Mouse (Mus musculus) lung, embryonic 15.5 days (tissue): Measurements from ENCODE around the gene Rhbdd2. TPM values are rescaled to one million over a fixed set of nuclear protein-coding genes. Genes with fewer than 3 reads are reported as not detected.

Experiments used
- ATAC-seq: fragments of 200-750 bp; cut with Nextera tagmentation; 2 replicates; pipeline ENCODE4 v1.8.0; 2017; ENCODE audit warnings: moderate number of reproducible peaks, borderline replicate concordance; ENCODE audit not compliant: low FRiP score, low TSS enrichment; ENCODE audit errors: extremely low read depth
- H3K27ac ChIP-seq: fragments of 300-500 bp; sonication (generic); 2 replicates; pipeline ENCODE4 v1.5.1; 2015; ENCODE audit warnings: moderate library complexity, mild to moderate bottlenecking, inconsistent platforms
- H3K27me3 ChIP-seq: fragments of 300-500 bp; sonication (generic); 2 replicates; pipeline ENCODE4 v1.6.1; 2015; ENCODE audit warnings: inconsistent platforms
- H3K36me3 ChIP-seq: fragments of 300-500 bp; sonication (generic); 2 replicates; pipeline ENCODE4 v1.6.1; 2015; ENCODE audit warnings: inconsistent platforms
- H3K4me1 ChIP-seq: fragments of 300-500 bp; sonication (generic); 2 replicates; pipeline ENCODE4 v1.6.1; 2015; ENCODE audit warnings: inconsistent platforms
- H3K4me2 ChIP-seq: fragments of 300-500 bp; sonication (generic); 2 replicates; pipeline ENCODE4 v1.6.1; 2015; ENCODE audit warnings: inconsistent platforms, mild to moderate bottlenecking, moderate library complexity
- H3K4me3 ChIP-seq: fragments of 300-500 bp; sonication (generic); 2 replicates; pipeline ENCODE4 v1.5.1; 2015; ENCODE audit warnings: mild to moderate bottlenecking, inconsistent platforms
- H3K9ac ChIP-seq: fragments of 300-500 bp; sonication (generic); 2 replicates; pipeline ENCODE4 v1.6.1; 2015; ENCODE audit warnings: inconsistent platforms
- H3K9me3 ChIP-seq: fragments of 300-500 bp; sonication (generic); 2 replicates; pipeline ENCODE4 v1.6.1; 2016; ENCODE audit warnings: inconsistent platforms
- WGBS: fragments of 180-500 bp; shearing (Covaris S2); methylation state at CpG from one replicate; pipeline ENCODE4 v1.1.7; 2015; 5-methylcytosine and 5-hydroxymethylcytosine counted together
- polyA plus RNA-seq: library from polyadenylated mRNA; unstranded; fragments of >200 nt; fragmentation: Nextera tagmentation; extraction: Ambion mirVana; gene quantifications from 2 replicates; pipeline ENCODE4 v1.2.1, GENCODE M21; 2015

The Rhbdd2 gene
- polyA plus RNA-seq, 1 experiment from 2014 or later, result 42.7 TPM

DNA sequence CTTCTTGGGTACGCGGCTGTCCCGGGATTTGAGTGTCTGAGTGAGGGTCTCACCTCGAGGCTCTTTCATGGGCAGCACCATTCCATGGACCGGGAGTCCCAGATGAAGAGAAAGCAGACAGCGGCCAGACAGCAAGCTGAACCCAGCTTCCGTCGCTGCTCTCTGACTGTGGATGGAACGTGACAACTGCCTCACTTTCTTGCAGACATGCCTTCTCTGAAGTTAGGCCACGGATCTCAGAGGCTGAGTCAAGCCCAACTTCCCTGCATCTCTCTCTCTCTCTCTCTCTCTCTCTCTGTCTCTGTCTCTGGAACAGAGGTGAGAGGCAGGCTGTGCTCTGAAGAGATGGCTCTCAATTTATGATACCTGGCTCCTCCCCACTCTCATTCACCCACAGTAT is 3.5 kb upstream of the Rhbdd2 start:
- no peak overlapping the region for H3K4me2 ChIP-seq
- H3K9me3 ChIP-seq, result no peaks in the 10 kb centered on the region
- no peak for ATAC-seq
- H3K27me3 ChIP-seq, result no peaks in the 10 kb centered on the region
- 41% methylated on average over 10 of the region's 10 CpGs for WGBS
- H3K4me1 ChIP-seq, result peaks cover 13% of the 10 kb centered on the region
- H3K36me3 ChIP-seq, result no peaks in the 10 kb centered on the region
- no peak overlapping the region for H3K4me3 ChIP-seq
- H3K27ac ChIP-seq, result no peak overlapping the region
- no peak overlapping the region for H3K9ac ChIP-seq

DNA sequence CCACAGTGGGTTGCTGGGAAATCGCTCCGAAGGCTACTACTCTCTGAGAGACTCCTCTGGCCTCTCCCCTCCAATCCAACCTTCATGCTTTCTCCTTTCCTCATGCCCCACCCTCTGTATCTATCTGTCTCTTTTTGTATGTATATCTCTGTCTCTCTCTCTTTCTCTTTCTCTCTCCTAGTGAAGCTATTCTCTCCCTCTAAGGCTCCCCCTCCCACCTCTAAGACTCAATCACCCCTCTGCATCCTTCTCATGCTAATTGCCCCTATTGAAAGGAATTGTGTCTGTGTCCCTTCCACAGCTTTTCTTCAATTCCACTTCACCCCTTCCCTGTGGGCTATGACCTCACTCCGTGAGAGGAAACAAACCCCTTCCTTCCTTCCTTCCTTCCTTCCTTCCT is 3.0 kb upstream of the Rhbdd2 start:
- ATAC-seq, result no peak
- no peaks in the 10 kb centered on the region for H3K36me3 ChIP-seq
- peaks cover 13% of the 10 kb centered on the region for H3K4me1 ChIP-seq
- H3K4me3 ChIP-seq, result no peak overlapping the region
- WGBS, result 82% methylated on average over 3 of the region's 3 CpGs
- H3K27me3 ChIP-seq, result no peaks in the 10 kb centered on the region
- H3K4me2 ChIP-seq, result no peak overlapping the region
- H3K9ac ChIP-seq, result no peak overlapping the region
- no peak overlapping the region for H3K27ac ChIP-seq
- no peaks in the 10 kb centered on the region for H3K9me3 ChIP-seq

DNA sequence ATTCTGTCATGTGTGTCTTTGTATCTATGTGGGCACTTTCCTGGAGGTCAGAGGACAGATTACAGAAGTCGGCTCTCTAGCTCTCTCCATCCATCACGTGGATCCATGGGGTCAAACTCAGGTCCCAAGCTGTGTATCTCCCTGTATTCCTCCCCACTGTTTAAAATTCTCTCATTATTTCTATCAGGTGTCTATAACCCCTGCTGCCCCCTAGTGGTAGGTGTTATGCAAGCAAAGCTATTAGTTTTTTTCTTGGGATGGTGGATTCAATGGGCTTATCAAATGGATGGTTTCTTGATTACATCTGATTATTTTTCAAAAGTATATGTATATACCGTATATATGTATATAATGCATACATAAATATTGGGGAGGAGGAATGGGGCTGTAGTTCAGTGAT is 1.8 kb upstream of the Rhbdd2 start:
- H3K36me3 ChIP-seq, result peaks cover 5% of the 10 kb centered on the region; the same call in 1 of the 2 replicates
- WGBS, result 18% methylated on average over 3 of the region's 3 CpGs
- H3K4me2 ChIP-seq, result no peak overlapping the region
- peaks cover 13% of the 10 kb centered on the region for H3K4me1 ChIP-seq
- H3K9me3 ChIP-seq, result no peaks in the 10 kb centered on the region
- H3K9ac ChIP-seq, result no peak overlapping the region
- no peak for ATAC-seq
- no peak overlapping the region for H3K27ac ChIP-seq
- H3K4me3 ChIP-seq, result no peak overlapping the region
- no peaks in the 10 kb centered on the region for H3K27me3 ChIP-seq

DNA sequence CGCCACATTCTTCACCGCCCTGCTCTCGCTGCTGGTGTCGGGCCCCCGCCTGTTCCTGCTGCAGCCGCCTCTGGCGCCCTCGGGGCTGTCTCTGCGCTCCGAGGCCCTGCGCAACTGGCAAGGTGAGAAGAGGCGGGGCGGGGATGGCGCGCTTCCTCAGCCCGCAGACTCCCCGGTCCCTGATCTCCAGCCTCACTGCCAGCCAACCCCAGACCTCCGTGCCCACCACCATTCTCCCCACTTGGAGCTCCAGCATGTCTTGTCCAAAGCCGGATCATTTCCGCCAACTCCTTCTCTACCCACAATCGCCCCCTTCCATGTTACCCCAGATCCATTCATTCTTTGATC is 353 bp downstream of the Rhbdd2 start:
- ATAC-seq, result peak; percentile 61
- Histone ChIP-seq H3K9ac (peak overlapping the region; percentile 70), H3K4me2 (peak overlapping the region; percentile 80), H3K4me3 (peak overlapping the region; percentile 86), H3K36me3 (peaks cover 16% of the 10 kb centered on the region; the same call in 1 of the 2 replicates), H3K27me3 (no peaks in the 10 kb centered on the region), H3K9me3 (no peaks in the 10 kb centered on the region), H3K27ac (peak overlapping the region; percentile 87), H3K4me1 (peaks cover 13% of the 10 kb centered on the region)
- 0% methylated on average over 14 of the region's 21 CpGs for WGBS

DNA sequence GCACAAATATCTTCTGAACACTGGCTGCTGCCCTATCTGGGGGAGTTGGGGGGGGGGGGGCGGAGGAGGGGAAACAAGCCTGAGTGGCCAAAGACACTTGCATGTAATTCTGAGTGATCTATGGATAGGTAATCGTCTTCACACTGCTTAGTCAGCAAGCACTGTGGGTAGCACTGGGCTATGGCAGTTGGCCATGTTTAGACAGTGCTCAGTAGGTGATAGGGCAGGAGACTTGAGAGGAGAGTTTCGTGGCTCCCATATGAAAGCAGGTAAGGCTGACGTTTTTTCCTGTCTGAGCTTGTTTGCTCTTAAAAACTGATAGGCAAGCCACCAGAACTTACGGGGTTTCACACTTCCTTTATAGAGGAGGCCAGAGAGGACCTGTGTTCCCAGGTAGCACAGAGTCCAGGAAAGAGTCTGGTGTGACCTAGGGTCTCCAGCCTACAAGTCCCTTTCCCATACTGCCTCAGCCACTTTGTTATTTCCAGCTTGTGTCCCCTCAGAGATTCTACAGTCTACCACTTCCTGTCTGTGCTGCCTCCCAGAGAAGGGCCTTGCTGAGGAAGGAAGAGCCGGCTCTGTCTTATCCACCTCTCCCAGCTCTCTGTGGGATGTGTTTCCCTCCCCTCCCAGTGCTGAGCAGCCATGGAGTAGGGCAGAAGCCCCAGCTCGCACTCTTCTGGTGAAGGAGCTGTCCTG is 7.5 kb downstream of the Rhbdd2 start:
- ATAC-seq, result no peak
- Histone ChIP-seq H3K36me3 (peaks cover 35% of the 10 kb centered on the region), H3K9ac (no peak overlapping the region), H3K4me1 (no peaks in the 10 kb centered on the region), H3K9me3 (no peaks in the 10 kb centered on the region), H3K27ac (no peak overlapping the region), H3K4me2 (no peak overlapping the region), H3K4me3 (no peak overlapping the region), H3K27me3 (no peaks in the 10 kb centered on the region)
- WGBS, result 60% methylated on average over 7 of the region's 7 CpGs

DNA sequence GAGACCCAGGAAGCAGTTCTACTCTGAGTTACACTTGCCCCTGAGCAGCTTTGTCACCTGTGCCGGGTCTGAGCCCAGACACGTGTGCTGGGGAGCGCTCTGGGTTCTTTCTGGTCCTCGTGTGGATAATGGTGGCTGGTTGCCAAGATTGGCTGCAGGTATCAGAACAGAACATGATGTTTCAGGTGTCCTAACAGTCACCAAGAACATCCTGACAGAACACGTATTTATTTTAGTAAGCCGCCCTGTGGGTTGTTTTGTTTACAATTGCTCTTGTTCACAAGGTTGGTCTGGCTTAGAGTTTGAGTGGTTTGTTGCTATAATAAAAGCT is 8.0 kb downstream of the Rhbdd2 start:
- 72% methylated on average over 6 of the region's 6 CpGs for WGBS
- Histone ChIP-seq H3K9me3 (no peaks in the 10 kb centered on the region), H3K9ac (no peak overlapping the region), H3K36me3 (peaks cover 32% of the 10 kb centered on the region), H3K4me2 (no peak overlapping the region), H3K27ac (no peak overlapping the region), H3K4me3 (no peak overlapping the region), H3K27me3 (no peaks in the 10 kb centered on the region), H3K4me1 (no peaks in the 10 kb centered on the region)
- no peak for ATAC-seq

DNA sequence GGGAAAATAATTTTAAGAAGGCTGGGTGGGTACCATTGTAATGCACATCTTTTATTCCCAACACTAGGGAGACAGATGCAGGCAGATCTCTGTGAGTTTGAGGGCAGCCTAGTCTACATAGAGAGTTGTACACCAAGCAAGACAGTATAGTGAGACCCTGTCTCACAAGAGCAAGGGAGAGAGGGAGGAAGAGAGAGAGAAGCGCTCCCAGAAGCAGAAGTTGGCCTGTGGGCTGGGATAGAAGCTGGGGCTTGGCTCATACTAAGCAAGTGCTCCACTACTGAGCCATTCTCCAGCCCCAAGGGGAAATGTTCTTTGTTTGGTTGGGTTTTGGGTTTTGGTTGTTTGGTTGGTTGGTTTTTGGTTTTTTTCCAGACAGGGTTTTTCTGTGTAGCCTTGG is 8.6 kb downstream of the Rhbdd2 start:
- Histone ChIP-seq H3K27ac (no peak overlapping the region), H3K9ac (no peak overlapping the region), H3K9me3 (no peaks in the 10 kb centered on the region), H3K4me3 (no peak overlapping the region), H3K4me2 (no peak overlapping the region), H3K36me3 (peaks cover 27% of the 10 kb centered on the region), H3K27me3 (no peaks in the 10 kb centered on the region), H3K4me1 (no peaks in the 10 kb centered on the region)
- WGBS, result 96% methylated on average over 1 of the region's 1 CpGs
- ATAC-seq, result no peak

DNA sequence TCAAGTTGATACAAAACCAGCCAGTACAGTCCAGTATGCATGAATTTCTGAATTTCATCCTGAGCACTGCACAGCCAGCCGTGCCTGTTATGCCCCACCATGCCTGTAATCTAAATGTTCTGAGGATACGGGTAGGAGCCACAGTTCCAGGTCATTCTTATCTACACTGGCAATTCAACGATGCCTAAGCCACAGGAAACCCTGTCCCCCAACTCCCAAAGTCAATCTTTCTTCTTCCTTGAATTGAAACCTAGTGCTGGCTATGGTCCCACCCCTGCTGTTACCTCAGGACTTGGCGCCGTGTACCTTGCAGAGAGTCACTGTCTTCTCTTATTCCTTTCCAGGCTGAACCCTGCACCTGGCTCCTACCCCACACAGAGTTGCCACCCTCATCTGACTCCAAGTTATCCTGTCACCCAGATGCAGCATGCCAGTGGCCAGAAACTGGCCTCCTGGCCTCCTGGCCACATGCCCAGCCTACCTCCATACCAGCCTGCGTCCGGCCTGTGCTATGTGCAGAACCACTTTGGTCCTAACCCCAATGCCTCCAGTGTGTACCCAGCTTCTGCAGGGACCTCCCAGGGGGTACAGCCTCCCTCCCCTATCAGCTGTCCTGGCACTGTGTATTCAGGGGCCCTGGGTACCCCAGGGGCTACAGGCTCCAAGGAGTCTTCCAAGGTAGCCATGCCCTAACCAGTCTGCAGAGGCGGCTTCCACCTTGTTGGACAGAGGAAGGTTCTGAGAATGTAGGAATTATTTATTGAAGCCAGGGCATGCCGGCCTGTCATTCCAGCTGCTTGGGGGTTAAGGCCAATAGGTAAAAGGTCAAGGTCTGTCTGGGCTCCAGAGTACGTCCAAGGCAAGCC is 10.5 kb downstream of the Rhbdd2 start:
- 77% methylated on average over 10 of the region's 10 CpGs for WGBS
- Histone ChIP-seq H3K4me2 (no peak overlapping the region), H3K4me1 (no peaks in the 10 kb centered on the region), H3K36me3 (peaks cover 18% of the 10 kb centered on the region), H3K9me3 (no peaks in the 10 kb centered on the region), H3K27me3 (no peaks in the 10 kb centered on the region), H3K9ac (no peak overlapping the region), H3K4me3 (no peak overlapping the region), H3K27ac (no peak overlapping the region)
- ATAC-seq, result no peak

DNA sequence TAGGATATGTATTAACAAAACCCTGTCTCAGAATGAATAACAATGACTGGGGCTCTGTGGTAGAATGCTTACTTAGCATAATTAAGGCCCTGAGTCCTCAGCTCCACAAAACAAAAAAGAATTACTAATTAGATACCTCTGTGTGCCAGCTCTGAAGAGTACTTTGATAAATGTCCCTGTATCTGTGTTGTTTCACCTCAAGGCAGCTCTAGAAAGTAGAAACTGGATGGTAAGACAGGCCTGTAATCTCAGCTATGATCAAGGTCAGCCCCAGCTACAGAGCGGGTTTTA is 11.1 kb downstream of the Rhbdd2 start:
- Histone ChIP-seq H3K4me3 (no peak overlapping the region), H3K36me3 (peaks cover 16% of the 10 kb centered on the region), H3K9me3 (no peaks in the 10 kb centered on the region), H3K27ac (no peak overlapping the region), H3K4me1 (no peaks in the 10 kb centered on the region), H3K9ac (no peak overlapping the region), H3K27me3 (no peaks in the 10 kb centered on the region), H3K4me2 (no peak overlapping the region)
- no peak for ATAC-seq
- WGBS, result 100% methylated on average over 1 of the region's 1 CpGs

DNA sequence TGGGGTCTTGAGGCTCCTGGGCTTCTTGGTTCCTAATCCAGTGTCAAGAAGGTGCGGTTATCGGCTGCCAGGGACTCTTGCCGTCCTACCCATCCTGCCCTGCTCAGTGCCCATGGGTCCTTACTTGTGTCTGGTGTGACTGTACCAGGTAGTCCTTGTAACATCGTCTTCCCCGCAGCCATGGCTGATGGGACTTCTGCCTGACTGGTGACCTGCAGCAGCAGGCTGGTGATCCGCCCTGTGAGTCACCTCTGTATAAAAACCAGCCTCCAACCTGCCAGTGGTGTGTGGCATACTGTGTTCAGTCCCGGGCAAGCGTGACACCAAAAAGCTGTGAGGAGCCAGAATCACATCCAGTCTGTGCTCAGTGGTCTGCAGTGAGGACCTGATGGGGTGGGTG is 11.5 kb downstream of the Rhbdd2 start:
- peaks cover 15% of the 10 kb centered on the region for H3K36me3 ChIP-seq
- H3K9me3 ChIP-seq, result no peaks in the 10 kb centered on the region
- no peak overlapping the region for H3K4me2 ChIP-seq
- H3K4me3 ChIP-seq, result no peak overlapping the region
- no peak for ATAC-seq
- H3K4me1 ChIP-seq, result no peaks in the 10 kb centered on the region
- no peak overlapping the region for H3K27ac ChIP-seq
- no peak overlapping the region for H3K9ac ChIP-seq
- 90% methylated on average over 8 of the region's 8 CpGs for WGBS
- no peaks in the 10 kb centered on the region for H3K27me3 ChIP-seq

DNA sequence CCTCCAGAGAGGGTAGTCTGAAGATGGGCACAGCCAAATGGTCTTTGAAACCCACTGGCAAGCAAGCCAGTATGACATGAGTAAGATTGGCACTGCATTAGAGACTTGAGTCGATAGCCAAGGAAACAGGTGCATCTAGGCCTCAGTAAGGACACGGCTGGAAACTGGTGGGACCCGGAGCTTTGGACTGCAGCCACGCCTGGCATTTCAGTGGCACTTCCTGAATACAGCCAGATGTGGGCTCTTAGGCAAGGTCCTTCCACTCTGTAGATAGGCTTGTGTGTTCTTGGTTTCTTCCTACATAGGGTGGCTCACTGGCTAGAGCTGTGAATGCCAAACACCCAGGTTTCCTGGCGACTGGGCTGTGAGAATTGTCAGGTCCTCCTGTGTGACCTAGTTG is 12.9 kb downstream of the Rhbdd2 start:
- H3K27me3 ChIP-seq, result no peaks in the 10 kb centered on the region
- no peak for ATAC-seq

DNA sequence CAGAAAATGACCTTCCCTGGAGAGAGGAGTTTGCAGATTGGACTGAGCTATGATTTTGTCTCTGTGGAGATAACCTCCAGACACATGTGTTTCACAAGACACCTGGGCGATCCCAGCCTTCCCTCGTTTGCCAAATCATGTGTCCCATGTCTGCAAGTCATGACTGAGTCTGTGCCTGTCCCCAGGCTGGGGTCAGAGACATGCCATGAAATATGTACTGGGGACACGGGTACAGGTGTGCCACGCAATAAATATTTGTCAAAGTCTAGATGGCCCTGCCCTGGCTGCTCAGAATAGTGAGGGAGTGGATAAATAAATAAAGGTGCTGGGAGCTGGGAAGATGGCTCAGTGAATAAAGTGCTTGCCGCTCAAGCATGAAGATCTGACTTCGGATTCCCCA is 13.6 kb downstream of the Rhbdd2 start:
- Histone ChIP-seq H3K4me2 (no peak overlapping the region), H3K27ac (no peak overlapping the region), H3K36me3 (peaks cover 11% of the 10 kb centered on the region; the same call in 1 of the 2 replicates), H3K27me3 (no peaks in the 10 kb centered on the region), H3K9ac (no peak overlapping the region), H3K4me1 (no peaks in the 10 kb centered on the region), H3K4me3 (no peak overlapping the region), H3K9me3 (no peaks in the 10 kb centered on the region)
- ATAC-seq, result no peak
- 66% methylated on average over 6 of the region's 6 CpGs for WGBS

More for the DNA sequence above, 12.9 kb downstream of the Rhbdd2 start:
- Histone ChIP-seq H3K9me3 (no peaks in the 10 kb centered on the region), H3K36me3 (peaks cover 11% of the 10 kb centered on the region; the same call in 1 of the 2 replicates), H3K4me3 (no peak overlapping the region), H3K4me1 (no peaks in the 10 kb centered on the region), H3K9ac (no peak overlapping the region), H3K27ac (no peak overlapping the region), H3K4me2 (no peak overlapping the region)
- WGBS, result 75% methylated on average over 5 of the region's 5 CpGs
